Mouse (Mus musculus) erythroblast, embryonic 14.5 days (primary cell): ENCODE measurements around the gene Esp36. TPM values are rescaled to one million over a fixed set of nuclear protein-coding genes. Genes with fewer than 3 reads are reported as not detected.
"Not testable (repeated sequence)": the region's sequence is repeated elsewhere in the genome, so short reads cannot be mapped to it uniquely, and the experiment has no call there.

Experiments used
- H3K27me3 ChIP-seq: 2 replicates; pipeline ENCODE4 v1.6.1; 2012; ENCODE audit warnings: inconsistent platforms; ENCODE audit not compliant: control insufficient read depth
- H3K36me3 ChIP-seq: 2 replicates; pipeline ENCODE4 v1.6.1; 2012; ENCODE audit warnings: mild to moderate bottlenecking, inconsistent platforms; ENCODE audit not compliant: control insufficient read depth
- H3K4me1 ChIP-seq: 2 replicates; pipeline ENCODE4 v1.6.1; 2012; ENCODE audit warnings: inconsistent platforms; ENCODE audit not compliant: control insufficient read depth
- H3K4me3 ChIP-seq: replicated peaks from 2 replicates; pipeline ENCODE3; 2012; ENCODE audit warnings: moderate library complexity, mild to moderate bottlenecking, inconsistent platforms
- H3K9me3 ChIP-seq: 2 replicates; pipeline ENCODE4 v1.6.1; 2012; ENCODE audit warnings: low read length, inconsistent platforms, mixed read lengths; ENCODE audit not compliant: control insufficient read depth
- GATA1 ChIP-seq: IDR thresholded peaks from 2 replicates; pipeline ENCODE4 v1.6.1; 2012; ENCODE audit warnings: low read length, inconsistent platforms, mixed read lengths
- TAL1 ChIP-seq: IDR thresholded peaks from 3 replicates; pipeline ENCODE4 v1.6.1; 2012; ENCODE audit warnings: low read length, inconsistent platforms, mixed read lengths
- polyA plus RNA-seq: library from polyadenylated mRNA; stranded (reverse); fragments of >175 nt; gene quantifications from 2 replicates; pipeline ENCODE4 v1.2.3, GENCODE M21; 2012

The Esp36 gene
- polyA plus RNA-seq = not detected in 2 replicates

DNA sequence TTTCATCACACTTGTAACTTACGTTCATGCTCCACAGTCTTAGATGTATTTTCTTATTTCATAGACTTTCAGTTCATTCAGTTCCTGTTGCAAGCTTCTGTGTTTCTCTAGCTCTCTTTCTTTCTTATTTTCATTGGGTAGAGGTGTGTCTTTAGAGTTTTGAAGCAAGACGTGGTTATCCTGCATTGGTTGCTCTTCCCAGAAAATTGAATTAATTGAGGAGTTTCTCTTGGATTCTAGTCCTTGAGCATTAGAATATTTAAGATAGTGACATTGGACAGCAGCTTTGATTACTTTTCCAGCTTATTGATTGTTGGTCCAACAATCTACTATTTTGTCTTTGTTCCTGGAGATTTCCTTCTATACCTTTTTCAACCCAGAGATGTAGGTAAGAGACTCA is at the start of gene Esp36:
TSS of gene Esp36 (minus strand) at position 101 of the 400 bp plus-strand sequence.
- TF ChIP-seq GATA1 (no peak), TAL1 (no peak)
- no peaks in the 10 kb centered on the region for H3K4me1 ChIP-seq
- no peaks in the 10 kb centered on the region for H3K36me3 ChIP-seq
- no peak within 1 kb of the TSS for H3K4me3 ChIP-seq
- H3K27me3 ChIP-seq = no peaks in the 10 kb centered on the region
- peaks cover 2% of the 10 kb centered on the region; the same call in 1 of the 2 replicates for H3K9me3 ChIP-seq

DNA sequence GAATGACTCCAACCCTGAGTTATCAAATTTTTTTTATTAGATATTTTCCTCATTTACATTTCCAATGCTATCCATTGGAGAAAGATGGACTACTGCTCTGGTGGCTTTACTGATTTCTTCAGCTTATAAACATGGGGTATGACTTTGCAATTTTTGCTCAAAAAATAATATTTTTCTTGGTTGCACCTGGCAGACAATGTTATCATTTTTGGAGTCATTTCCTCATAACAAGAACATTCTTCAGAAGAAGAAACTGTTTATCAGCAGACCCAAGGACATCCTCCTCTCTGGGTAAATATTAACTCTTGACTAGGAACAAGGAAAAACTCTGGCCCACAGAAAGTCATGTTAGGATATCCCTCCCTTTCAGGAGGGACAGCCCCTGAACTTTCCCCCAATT is 36.2 kb upstream of the Esp36 start:
- H3K36me3 ChIP-seq, H3K4me3 ChIP-seq: not testable (repeated sequence)

DNA sequence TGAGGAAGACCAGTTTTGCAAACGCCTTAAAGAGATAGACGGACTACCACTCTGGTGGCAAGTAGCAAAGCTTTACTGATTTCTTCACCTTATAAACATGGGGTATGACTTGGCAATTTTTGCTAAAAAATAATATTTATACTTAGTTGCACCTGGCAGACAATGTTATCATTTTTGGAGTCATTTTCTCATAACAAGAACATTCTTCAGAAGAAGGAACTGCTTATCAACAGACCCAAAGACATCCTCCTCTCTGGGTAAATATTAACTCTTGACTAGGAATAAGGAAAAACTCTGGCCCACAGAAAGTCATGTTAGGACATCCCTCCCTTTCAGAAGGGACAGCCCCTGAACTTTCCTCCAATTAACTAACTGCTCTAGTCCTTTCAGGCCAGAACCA is 30.7 kb upstream of the Esp36 start:
- TF ChIP-seq TAL1 = no peak
- no peak for TF ChIP-seq GATA1
- Histone ChIP-seq H3K4me3 (no peak overlapping the region), H3K36me3 (no peaks in the 10 kb centered on the region), H3K9me3 (peaks cover 2% of the 10 kb centered on the region; the same call in 1 of the 2 replicates), H3K27me3 (no peaks in the 10 kb centered on the region), H3K4me1 (no peaks in the 10 kb centered on the region)

More for the DNA sequence above, 36.2 kb upstream of the Esp36 start:
- not testable (repeated sequence) for H3K27me3 ChIP-seq, H3K4me1 ChIP-seq, H3K9me3 ChIP-seq

DNA sequence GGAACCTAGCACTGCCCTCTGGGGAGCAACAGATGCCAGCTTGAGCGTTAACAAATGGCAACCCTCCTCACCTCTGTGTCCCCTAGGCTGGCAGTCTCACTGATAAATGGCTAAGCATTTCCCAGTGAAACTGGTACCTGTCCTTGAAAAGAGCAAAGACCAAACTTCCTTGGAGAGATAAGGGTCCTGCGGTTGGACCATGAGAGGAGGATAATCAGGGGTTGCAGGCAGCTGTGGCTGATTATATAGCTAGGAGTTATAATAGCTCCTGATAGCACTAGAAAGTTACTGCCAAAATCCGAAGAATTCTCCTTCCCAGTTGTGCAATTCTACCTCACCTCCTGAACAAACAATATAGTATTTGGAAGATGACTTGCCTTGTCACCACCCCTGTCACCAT is 13.8 kb downstream of the Esp36 start:
- Histone ChIP-seq H3K4me1 (no peaks in the 10 kb centered on the region), H3K4me3 (no peak overlapping the region), H3K27me3 (no peaks in the 10 kb centered on the region), H3K9me3 (peaks cover 7% of the 10 kb centered on the region; the same call in 1 of the 2 replicates), H3K36me3 (no peaks in the 10 kb centered on the region)
- TF ChIP-seq GATA1 = no peak

DNA sequence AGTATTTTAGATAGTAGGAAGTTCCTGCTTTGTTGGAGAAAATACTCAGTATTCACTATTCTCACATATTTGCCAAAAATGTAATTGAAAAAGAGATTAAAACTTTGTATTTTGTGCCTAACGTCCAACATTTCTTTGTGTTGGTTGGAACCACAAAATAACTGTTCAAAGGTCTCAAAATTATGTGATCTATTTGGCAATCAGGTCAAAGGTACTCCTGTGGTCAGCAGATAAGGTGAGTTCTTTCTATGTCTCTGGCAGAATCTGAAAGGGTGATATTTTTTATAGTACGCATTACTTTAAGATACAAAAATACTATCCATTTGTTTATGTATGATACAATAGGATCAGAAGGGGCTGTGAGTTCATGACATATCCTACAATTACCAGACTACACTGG is 28.2 kb downstream of the Esp36 start:
- TF ChIP-seq GATA1 (no peak), TAL1 (no peak)
- H3K36me3 ChIP-seq = no peaks in the 10 kb centered on the region
- H3K27me3 ChIP-seq = no peaks in the 10 kb centered on the region
- H3K9me3 ChIP-seq = no peaks in the 10 kb centered on the region
- no peaks in the 10 kb centered on the region for H3K4me1 ChIP-seq
- H3K4me3 ChIP-seq = no peak overlapping the region

Other genes with a start within 250 kb of the Esp36 start
- not detected in 2 replicates for gene Olfr134, start 248.8 kb downstream of the Esp36 start, polyA plus RNA-seq
- not detected in 2 replicates for gene Olfr135, start 215.8 kb downstream of the Esp36 start, polyA plus RNA-seq
- not detected in 2 replicates for gene Olfr138, start 159.2 kb downstream of the Esp36 start, polyA plus RNA-seq
- not detected in 2 replicates for gene Olfr137, start 112.6 kb downstream of the Esp36 start, polyA plus RNA-seq
- not detected in 2 replicates for gene Olfr136, start 90.4 kb downstream of the Esp36 start, polyA plus RNA-seq
- gene Esp34, start 134.0 kb upstream of the Esp36 start, polyA plus RNA-seq = not detected in 2 replicates
- gene Esp31, start 219.3 kb upstream of the Esp36 start, polyA plus RNA-seq = not detected in 2 replicates